Mouse (Mus musculus): ENCODE measurements around the gene Ddx60.

DNA sequence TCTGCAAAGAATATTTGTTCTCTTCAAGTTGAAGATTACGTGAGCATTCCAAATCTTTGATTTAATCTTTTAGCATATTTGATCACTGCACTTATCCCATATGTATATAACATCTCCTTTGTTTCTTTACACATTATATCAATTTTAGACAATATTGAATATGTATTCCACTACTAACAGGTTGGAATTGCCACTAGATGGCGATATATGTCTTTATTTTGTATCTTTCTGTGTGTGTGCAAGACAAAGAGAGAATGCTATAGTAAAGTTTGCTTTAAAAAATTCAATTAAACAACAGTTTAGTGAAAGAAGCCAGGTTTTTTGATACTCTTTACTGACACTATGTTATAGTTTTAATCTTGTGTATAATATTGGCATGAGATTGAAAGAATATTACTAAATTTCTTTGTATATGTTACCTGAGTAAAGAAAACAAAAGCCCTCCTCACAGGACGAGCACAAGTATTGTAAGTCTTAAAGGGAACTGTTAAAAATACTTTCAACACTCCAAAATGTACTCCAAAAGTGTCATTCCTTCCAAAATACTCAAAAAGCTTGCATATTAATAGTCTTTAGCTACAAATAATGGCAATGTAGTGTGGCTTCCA lies 152.4 kb downstream of the Ddx60 start:
- TF ChIP-seq POLR2A (IDR thresholded peaks at IDR 0.05; ENCODE audit: borderline replicate concordance, control insufficient read depth, low read depth, low read length) (no peak), CTCF (IDR thresholded peaks at IDR 0.05; ENCODE audit: control insufficient read depth, insufficient read depth, low read length) (no peak)
